Mouse (Mus musculus) E14TG2a.4 (cell line): Measurements from ENCODE around the gene Oas2.

Source experiments
- CTCF ChIP-seq: conservative IDR thresholded peaks from 2 replicates; pipeline ENCODE4 v1.5.1; 2014; ENCODE audit warnings: low read length
- NANOG ChIP-seq: IDR thresholded peaks from 2 replicates; pipeline ENCODE4 v1.6.1; 2014; ENCODE audit warnings: borderline replicate concordance, low read length, mixed read lengths
- POU5F1 ChIP-seq: IDR thresholded peaks from 2 replicates; pipeline ENCODE4 v1.6.1; 2014; ENCODE audit warnings: low read length, borderline replicate concordance

DNA sequence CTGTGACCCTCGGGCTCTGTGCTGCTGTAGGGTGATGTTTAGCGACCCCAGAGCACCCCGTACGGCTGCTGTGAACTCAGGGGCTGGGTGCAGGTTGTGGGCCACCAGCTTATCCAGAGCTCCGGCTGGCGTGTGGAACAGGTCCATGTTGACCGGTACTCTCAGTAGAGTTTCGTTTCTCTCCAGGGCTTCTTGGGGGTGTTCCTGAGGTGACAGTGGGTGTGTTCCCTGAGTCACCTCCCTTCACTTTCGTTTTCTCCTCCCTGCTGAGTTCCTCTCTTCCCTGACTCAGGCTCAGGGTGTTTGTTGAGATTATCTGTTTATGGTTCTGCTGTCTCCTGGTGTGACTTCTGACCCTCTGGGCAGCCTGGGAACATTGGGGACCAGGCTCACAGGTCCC is 27.8 kb upstream of the Oas2 start, which contains the start of gene Oas3:
- TF ChIP-seq CTCF (no peak), POU5F1 (no peak), NANOG (no peak)
